Mouse (Mus musculus) thymus, postnatal 25 days (tissue): Measurements from ENCODE around the gene Osbpl10.
A peak's percentile ranks its signal among the peaks of the same experiment; 100 is the strongest.

Source experiments
- DNase-seq: peaks from one replicate; pipeline ENCODE4 v3.0.0; 2022

Gene Osbpl10

GRCm38 (mm10) chr9:115179154-115179553 lies 200.8 kb downstream of the Osbpl10 start:
- no peak for DNase-seq

GRCm38 (mm10) chr9:115179935-115180334 lies 201.6 kb downstream of the Osbpl10 start:
- DNase-seq: no peak

- DNase-seq: no peak
Observed at GRCm38 (mm10) chr9:115186402-115186801, 208.0 kb downstream of the Osbpl10 start.

GRCm38 (mm10) chr9:115190376-115190942 lies 212.1 kb downstream of the Osbpl10 start:
- no peak for DNase-seq

- no peak for DNase-seq
Observed at GRCm38 (mm10) chr9:115192890-115193289, 214.5 kb downstream of the Osbpl10 start.

- DNase-seq: no peak
Observed at GRCm38 (mm10) chr9:115197082-115197481, 218.7 kb downstream of the Osbpl10 start.

- DNase-seq: peak; percentile 19
Observed at GRCm38 (mm10) chr9:115200166-115200862, 221.9 kb downstream of the Osbpl10 start.

GRCm38 (mm10) chr9:115201264-115201663 lies 222.9 kb downstream of the Osbpl10 start:
- DNase-seq: no peak

GRCm38 (mm10) chr9:115203136-115203535 lies 224.8 kb downstream of the Osbpl10 start:
- DNase-seq: no peak

GRCm38 (mm10) chr9:115205491-115205890 lies 227.1 kb downstream of the Osbpl10 start:
- peak; percentile 65 for DNase-seq

GRCm38 (mm10) chr9:115206219-115206618 lies 227.8 kb downstream of the Osbpl10 start:
- DNase-seq: no peak

GRCm38 (mm10) chr9:115209737-115210136 lies 231.4 kb downstream of the Osbpl10 start:
- DNase-seq: no peak

- no peak for DNase-seq
Observed at GRCm38 (mm10) chr9:115210535-115210934, 232.2 kb downstream of the Osbpl10 start.

GRCm38 (mm10) chr9:115213755-115214264 lies 235.4 kb downstream of the Osbpl10 start:
- DNase-seq: no peak

GRCm38 (mm10) chr9:115214572-115215571 lies 236.5 kb downstream of the Osbpl10 start:
- no peak for DNase-seq

- no peak for DNase-seq
Observed at GRCm38 (mm10) chr9:115215830-115216701, 237.7 kb downstream of the Osbpl10 start.

GRCm38 (mm10) chr9:115217984-115218383 lies 239.6 kb downstream of the Osbpl10 start:
- no peak for DNase-seq

- DNase-seq: no peak
Observed at GRCm38 (mm10) chr9:115220466-115220865, 242.1 kb downstream of the Osbpl10 start.

GRCm38 (mm10) chr9:115221265-115221664 lies 242.9 kb downstream of the Osbpl10 start:
- no peak for DNase-seq

- no peak for DNase-seq
Observed at GRCm38 (mm10) chr9:115224744-115225354, 246.5 kb downstream of the Osbpl10 start.

GRCm38 (mm10) chr9:115229145-115229544 lies 250.8 kb downstream of the Osbpl10 start:
- no peak for DNase-seq

- DNase-seq: no peak
Observed at GRCm38 (mm10) chr9:115229676-115230075, 251.3 kb downstream of the Osbpl10 start.
